Mouse (Mus musculus): Measurements from ENCODE around the gene Sesn1. TPM values are rescaled to one million over a fixed set of nuclear protein-coding genes. Genes with fewer than 3 reads are reported as not detected.

Gene Sesn1
- total and polyA plus RNA-seq, 2 experiments = 5.7 to 24.6 TPM

- no peak overlapping the region for H3K4me3 ChIP-seq (ENCODE audit: insufficient read depth, low read depth, low read length)
- no peak overlapping the region for H3K9ac ChIP-seq (ENCODE audit: low read depth, low read length)
- DNase-seq (ENCODE audit: extremely low read depth, low read depth, low spot score) = peak; percentile 48
- peaks cover 15% of the 10 kb centered on the region; the same call in 1 of the 2 replicates for H3K79me2 ChIP-seq (ENCODE audit: control insufficient read depth, insufficient read depth, low read length)
- H3K27me3 ChIP-seq (ENCODE audit: control insufficient read depth, insufficient read depth, low read length) = no peaks in the 10 kb centered on the region
- WGBS = 28% methylated on average over 4 of the region's 4 CpGs
- peaks cover 17% of the 10 kb centered on the region for H3K36me3 ChIP-seq (ENCODE audit: control insufficient read depth, insufficient read depth, low read length)
- peak overlapping the region; percentile 34 for H3K27ac ChIP-seq (replicated peaks; ENCODE audit: insufficient read depth, low read depth, low read length)
- peaks cover 12% of the 10 kb centered on the region for H3K4me1 ChIP-seq (ENCODE audit: control insufficient read depth, insufficient read depth, low read length)
- TF ChIP-seq CTCF (IDR thresholded peaks at IDR 0.05; ENCODE audit: low read depth, low read length) (no peak), POLR2A (IDR thresholded peaks at IDR 0.05; ENCODE audit: extremely low read depth, insufficient read depth, low read length) (no peak)
Observed at GRCm38 (mm10) chr10:41893433-41894411, 84.0 kb downstream of the Sesn1 start.

- no peak overlapping the region for H3K9ac ChIP-seq (ENCODE audit: low read depth, low read length)
- peaks cover 4% of the 10 kb centered on the region; the same call in 1 of the 2 replicates for H3K79me2 ChIP-seq (ENCODE audit: control insufficient read depth, insufficient read depth, low read length)
- H3K27ac ChIP-seq (replicated peaks; ENCODE audit: insufficient read depth, low read depth, low read length) = no peak overlapping the region
- no peak overlapping the region for H3K4me3 ChIP-seq (ENCODE audit: insufficient read depth, low read depth, low read length)
- DNase-seq (ENCODE audit: extremely low read depth, low read depth, low spot score) = peak; percentile 57
- H3K36me3 ChIP-seq (ENCODE audit: control insufficient read depth, insufficient read depth, low read length) = peaks cover 26% of the 10 kb centered on the region
- no peaks in the 10 kb centered on the region for H3K27me3 ChIP-seq (ENCODE audit: control insufficient read depth, insufficient read depth, low read length)
- no peak for TF ChIP-seq POLR2A (IDR thresholded peaks at IDR 0.05; ENCODE audit: extremely low read depth, insufficient read depth, low read length)
- no peak for TF ChIP-seq CTCF (IDR thresholded peaks at IDR 0.05; ENCODE audit: low read depth, low read length)
- peaks cover 12% of the 10 kb centered on the region for H3K4me1 ChIP-seq (ENCODE audit: control insufficient read depth, insufficient read depth, low read length)
Observed at GRCm38 (mm10) chr10:41896425-41896824, 86.7 kb downstream of the Sesn1 start.

DNA sequence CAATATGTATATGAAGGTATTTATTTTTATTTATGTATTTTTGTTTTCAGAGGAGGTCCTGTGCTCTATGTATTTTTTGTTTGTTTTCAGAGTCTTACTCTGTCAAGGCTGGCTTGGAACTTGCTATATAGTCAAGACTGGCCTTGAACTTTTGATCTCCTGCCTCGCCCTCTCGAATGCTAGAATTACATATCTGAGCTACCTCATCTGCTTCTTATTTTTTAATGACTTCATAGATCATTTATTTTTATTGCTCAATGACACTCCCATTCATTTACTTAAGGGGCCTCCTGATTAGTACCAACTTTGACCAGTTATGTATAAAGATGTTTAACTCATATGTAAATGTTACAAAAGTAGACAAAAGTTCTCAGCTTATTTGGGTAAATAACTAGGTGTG is 87.1 kb downstream of the Sesn1 start:
- DNase-seq (ENCODE audit: extremely low read depth, low read depth, low spot score) = no peak
- H3K36me3 ChIP-seq (ENCODE audit: control insufficient read depth, insufficient read depth, low read length) = peaks cover 26% of the 10 kb centered on the region
- H3K27me3 ChIP-seq (ENCODE audit: control insufficient read depth, insufficient read depth, low read length) = no peaks in the 10 kb centered on the region
- peaks cover 4% of the 10 kb centered on the region; the same call in 1 of the 2 replicates for H3K79me2 ChIP-seq (ENCODE audit: control insufficient read depth, insufficient read depth, low read length)
- TF ChIP-seq CTCF (IDR thresholded peaks at IDR 0.05; ENCODE audit: low read depth, low read length) = no peak
- TF ChIP-seq POLR2A (IDR thresholded peaks at IDR 0.05; ENCODE audit: extremely low read depth, insufficient read depth, low read length) = no peak
- H3K27ac ChIP-seq (replicated peaks; ENCODE audit: insufficient read depth, low read depth, low read length) = no peak overlapping the region
- H3K4me3 ChIP-seq (ENCODE audit: insufficient read depth, low read depth, low read length) = no peak overlapping the region
- no peak overlapping the region for H3K9ac ChIP-seq (ENCODE audit: low read depth, low read length)
- H3K4me1 ChIP-seq (ENCODE audit: control insufficient read depth, insufficient read depth, low read length) = peaks cover 12% of the 10 kb centered on the region
- 87% methylated on average over 2 of the region's 2 CpGs for WGBS

DNA sequence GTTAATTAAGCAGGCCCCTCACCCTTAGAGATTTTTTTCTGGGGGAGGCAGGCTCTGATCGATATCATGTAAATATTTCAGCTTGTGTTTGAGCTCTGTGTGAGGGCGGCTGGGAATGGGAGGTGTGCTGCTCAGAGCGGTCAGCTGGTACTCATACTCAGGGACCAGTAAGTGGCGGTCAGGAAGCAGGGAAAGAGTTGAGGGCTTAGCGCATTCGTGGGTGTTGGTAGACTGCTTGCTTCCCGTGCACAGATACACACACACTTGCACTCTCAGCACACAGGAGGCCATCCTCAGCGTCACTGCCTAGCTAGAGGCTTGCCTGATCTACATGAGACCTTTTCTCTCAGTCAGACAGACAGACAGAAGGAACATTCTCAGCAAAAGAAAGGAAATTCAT is 91.7 kb downstream of the Sesn1 start:
- Histone ChIP-seq H3K79me2 (ENCODE audit: control insufficient read depth, insufficient read depth, low read length) (0 out of 2 replicates have a peak, but pooled peaks cover under 1% of the 10 kb centered on the region), H3K4me1 (ENCODE audit: control insufficient read depth, insufficient read depth, low read length) (0 out of 2 replicates have a peak, but pooled peaks cover under 1% of the 10 kb centered on the region), H3K27ac (replicated peaks; ENCODE audit: insufficient read depth, low read depth, low read length) (no peak overlapping the region), H3K9ac (ENCODE audit: low read depth, low read length) (no peak overlapping the region), H3K4me3 (ENCODE audit: insufficient read depth, low read depth, low read length) (no peak overlapping the region), H3K27me3 (ENCODE audit: control insufficient read depth, insufficient read depth, low read length) (no peaks in the 10 kb centered on the region), H3K36me3 (ENCODE audit: control insufficient read depth, insufficient read depth, low read length) (peaks cover 50% of the 10 kb centered on the region)
- TF ChIP-seq CTCF (IDR thresholded peaks at IDR 0.05; ENCODE audit: low read depth, low read length) (no peak), POLR2A (IDR thresholded peaks at IDR 0.05; ENCODE audit: extremely low read depth, insufficient read depth, low read length) (no peak)
- DNase-seq (ENCODE audit: extremely low read depth, low read depth, low spot score) = no peak
- 88% methylated on average over 8 of the region's 8 CpGs for WGBS

GRCm38 (mm10) chr10:41901864-41902263 is 92.1 kb downstream of the Sesn1 start:
- Histone ChIP-seq H3K27me3 (ENCODE audit: control insufficient read depth, insufficient read depth, low read length) (no peaks in the 10 kb centered on the region), H3K79me2 (ENCODE audit: control insufficient read depth, insufficient read depth, low read length) (no peaks in the 10 kb centered on the region), H3K9ac (ENCODE audit: low read depth, low read length) (no peak overlapping the region), H3K27ac (replicated peaks; ENCODE audit: insufficient read depth, low read depth, low read length) (no peak overlapping the region), H3K4me1 (ENCODE audit: control insufficient read depth, insufficient read depth, low read length) (no peaks in the 10 kb centered on the region), H3K4me3 (ENCODE audit: insufficient read depth, low read depth, low read length) (no peak overlapping the region), H3K36me3 (ENCODE audit: control insufficient read depth, insufficient read depth, low read length) (peaks cover 52% of the 10 kb centered on the region)
- TF ChIP-seq CTCF (IDR thresholded peaks at IDR 0.05; ENCODE audit: low read depth, low read length) = no peak
- no peak for TF ChIP-seq POLR2A (IDR thresholded peaks at IDR 0.05; ENCODE audit: extremely low read depth, insufficient read depth, low read length)
- DNase-seq (ENCODE audit: extremely low read depth, low read depth, low spot score) = no peak
- WGBS = 96% methylated on average over 6 of the region's 6 CpGs

DNA sequence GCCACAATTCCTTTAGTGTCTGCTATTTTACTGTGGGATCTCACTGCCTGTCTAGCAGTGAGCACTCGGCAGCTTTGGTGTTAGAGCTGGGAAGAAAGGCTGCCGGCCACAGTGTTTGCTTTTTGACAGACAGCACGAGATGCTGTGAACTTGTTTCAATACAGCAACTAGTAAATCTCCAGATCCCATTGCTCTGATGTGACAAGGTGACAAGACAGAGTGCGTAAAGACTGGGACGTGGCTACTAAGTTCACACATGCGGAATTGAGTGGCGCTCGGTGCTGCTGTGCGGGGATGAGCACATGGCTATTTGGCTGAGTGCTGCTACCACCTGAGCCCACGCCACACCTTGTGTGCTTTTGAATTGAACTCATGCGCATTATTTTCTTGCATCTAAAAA is 97.7 kb downstream of the Sesn1 start:
- Histone ChIP-seq H3K9ac (ENCODE audit: low read depth, low read length) (no peak overlapping the region), H3K36me3 (ENCODE audit: control insufficient read depth, insufficient read depth, low read length) (peaks cover 36% of the 10 kb centered on the region), H3K79me2 (ENCODE audit: control insufficient read depth, insufficient read depth, low read length) (no peaks in the 10 kb centered on the region), H3K4me3 (ENCODE audit: insufficient read depth, low read depth, low read length) (no peak overlapping the region), H3K27me3 (ENCODE audit: control insufficient read depth, insufficient read depth, low read length) (no peaks in the 10 kb centered on the region), H3K27ac (replicated peaks; ENCODE audit: insufficient read depth, low read depth, low read length) (no peak overlapping the region), H3K4me1 (ENCODE audit: control insufficient read depth, insufficient read depth, low read length) (no peaks in the 10 kb centered on the region)
- DNase-seq (ENCODE audit: extremely low read depth, low read depth, low spot score) = no peak
- TF ChIP-seq POLR2A (IDR thresholded peaks at IDR 0.05; ENCODE audit: extremely low read depth, insufficient read depth, low read length) (no peak), CTCF (IDR thresholded peaks at IDR 0.05; ENCODE audit: low read depth, low read length) (no peak)
- WGBS = 93% methylated on average over 11 of the region's 11 CpGs

All from liver, adult 2 months (tissue).